Mouse (Mus musculus) small intestine, adult 2 months (tissue): Measurements from ENCODE around the gene Dhh. TPM values are rescaled to one million over a fixed set of nuclear protein-coding genes. Genes with fewer than 3 reads are reported as not detected.

ENCODE experiments used
- H3K27ac ChIP-seq: fragments of 200-500 bp; 2 replicates; pipeline ENCODE4 v1.5.1; 2012; ENCODE audit warnings: low read depth, low read length, control low read depth, inconsistent platforms; ENCODE audit not compliant: insufficient read depth
- H3K27me3 ChIP-seq: fragments of 200-500 bp; 2 replicates; pipeline ENCODE4 v1.6.1; 2012; ENCODE audit warnings: mild to moderate bottlenecking, moderate library complexity, low read length, inconsistent platforms; ENCODE audit not compliant: control insufficient read depth, insufficient read depth
- H3K36me3 ChIP-seq: fragments of 200-500 bp; 2 replicates; pipeline ENCODE4 v1.6.1; 2012; ENCODE audit warnings: mild to moderate bottlenecking, low read length, control low read depth, inconsistent platforms; ENCODE audit not compliant: control insufficient read depth, insufficient read depth
- H3K4me1 ChIP-seq: fragments of 200-500 bp; 2 replicates; pipeline ENCODE4 v1.6.1; 2012; ENCODE audit warnings: low read length, inconsistent platforms, mixed read lengths; ENCODE audit not compliant: control insufficient read depth, insufficient read depth, insufficient read length
- H3K4me3 ChIP-seq: fragments of 200-500 bp; 2 replicates; pipeline ENCODE4 v1.5.1; 2012; ENCODE audit warnings: low read depth, mild to moderate bottlenecking, control low read depth, inconsistent platforms, low read length, moderate library complexity
- CTCF ChIP-seq: fragments of 200-500 bp; IDR thresholded peaks from 2 replicates; pipeline ENCODE4 v1.5.1; 2012; ENCODE audit warnings: low read depth, mild to moderate bottlenecking, control low read depth, inconsistent platforms, low read length, moderate library complexity, mixed read lengths; ENCODE audit not compliant: insufficient replicate concordance, insufficient read length; ENCODE audit errors: extremely low read depth
- POLR2A ChIP-seq: fragments of 200-500 bp; IDR thresholded peaks from 2 replicates; pipeline ENCODE4 v1.6.1; 2012; ENCODE audit warnings: low read depth, mild to moderate bottlenecking, control low read depth, inconsistent platforms, low read length, moderate library complexity
- WGBS: fragments of 180-500 bp; shearing (Covaris S2); methylation state at CpG from one replicate; pipeline ENCODE4 v1.1.7; 2018; 5-methylcytosine and 5-hydroxymethylcytosine counted together
- polyA plus RNA-seq: library from polyadenylated mRNA; depleted of rRNA; stranded (reverse); fragments of >200 nt; gene quantifications from 2 replicates; pipeline ENCODE4 v1.2.3, GENCODE M21; 2012

The Dhh gene
- polyA plus RNA-seq, 1 experiment, result 0.55 TPM

DNA sequence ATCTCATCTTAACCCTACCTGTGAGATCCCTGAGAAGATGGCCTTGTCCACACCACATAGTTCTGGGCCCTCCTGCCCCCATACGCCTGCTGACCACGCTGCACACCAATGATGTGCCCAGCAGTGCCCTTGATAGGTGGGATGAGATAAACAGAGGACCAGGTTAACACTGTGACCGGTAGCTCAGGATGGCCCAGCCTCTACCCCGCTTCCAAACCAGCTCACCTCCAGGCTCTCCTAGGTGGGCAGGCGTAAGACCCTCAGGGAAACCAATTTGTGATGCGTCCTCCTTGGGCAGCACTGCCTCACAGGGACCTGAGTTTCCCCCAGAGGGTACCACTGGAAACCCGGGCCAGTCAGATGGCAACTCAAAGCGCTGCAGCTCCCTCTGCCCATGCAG lies 32.6 kb downstream of the Dhh start:
- no peak for TF ChIP-seq CTCF
- no peak for TF ChIP-seq POLR2A
- Histone ChIP-seq H3K4me1 (peaks cover 11% of the 10 kb centered on the region), H3K36me3 (peaks cover 60% of the 10 kb centered on the region), H3K27me3 (no peaks in the 10 kb centered on the region), H3K27ac (no peak overlapping the region), H3K4me3 (no peak overlapping the region)
- 98% methylated on average over 8 of the region's 8 CpGs for WGBS

DNA sequence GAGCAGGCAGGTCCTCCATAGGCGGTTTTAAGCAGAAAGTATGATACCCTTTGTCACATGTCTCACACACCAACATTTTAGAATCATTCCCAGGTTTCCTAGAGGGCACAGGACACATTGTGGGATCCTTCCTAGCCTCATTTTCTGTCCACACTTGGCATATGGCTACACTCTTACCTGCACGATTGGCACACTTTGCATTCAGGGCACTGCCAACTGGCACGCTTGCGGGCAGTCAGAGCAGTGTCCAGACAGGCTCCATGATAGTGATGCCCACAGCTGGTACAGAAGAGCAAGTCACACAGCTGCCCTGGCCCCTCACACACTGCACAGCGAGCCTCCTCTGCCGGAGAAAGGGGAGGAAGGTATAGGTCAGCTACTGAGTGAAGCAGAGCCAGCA lies 33.4 kb downstream of the Dhh start:
- no peaks in the 10 kb centered on the region for H3K27me3 ChIP-seq
- H3K36me3 ChIP-seq, result peaks cover 68% of the 10 kb centered on the region
- 96% methylated on average over 6 of the region's 6 CpGs for WGBS
- no peak for TF ChIP-seq CTCF
- TF ChIP-seq POLR2A, result no peak
- H3K4me1 ChIP-seq, result peaks cover 11% of the 10 kb centered on the region
- H3K4me3 ChIP-seq, result no peak overlapping the region
- no peak overlapping the region for H3K27ac ChIP-seq

DNA sequence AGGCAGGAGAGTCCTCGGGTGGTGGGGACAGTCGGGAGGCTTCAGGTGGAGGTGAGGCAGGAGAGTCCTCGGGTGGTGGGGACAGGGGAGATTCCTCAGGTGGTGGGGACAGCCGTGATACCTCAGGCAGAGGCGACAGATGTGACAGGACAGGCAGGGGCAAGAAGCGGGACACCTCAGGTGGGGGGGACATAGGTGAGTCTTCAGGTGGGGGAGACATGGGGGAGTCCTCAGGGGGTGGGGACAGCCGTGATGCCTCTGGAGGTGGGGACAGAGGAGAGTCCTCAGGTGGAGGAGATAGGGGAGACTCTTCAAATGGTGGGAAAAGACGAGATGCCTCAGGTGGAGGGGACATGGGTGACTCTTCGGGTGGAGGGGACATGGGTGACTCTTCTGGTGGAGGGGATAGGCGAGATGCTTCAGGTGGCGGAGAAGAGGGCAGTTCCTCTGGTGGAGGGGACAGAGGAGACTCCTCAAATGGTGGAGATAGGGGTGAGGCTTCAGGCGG lies 34.8 kb downstream of the Dhh start:
- no peaks in the 10 kb centered on the region for H3K27me3 ChIP-seq
- no peak overlapping the region for H3K4me3 ChIP-seq
- peaks cover 8% of the 10 kb centered on the region; the same call in 1 of the 2 replicates for H3K4me1 ChIP-seq
- TF ChIP-seq POLR2A, result no peak
- TF ChIP-seq CTCF, result no peak
- 84% methylated on average over 12 of the region's 12 CpGs for WGBS
- H3K36me3 ChIP-seq, result peaks cover 79% of the 10 kb centered on the region
- no peak overlapping the region for H3K27ac ChIP-seq

DNA sequence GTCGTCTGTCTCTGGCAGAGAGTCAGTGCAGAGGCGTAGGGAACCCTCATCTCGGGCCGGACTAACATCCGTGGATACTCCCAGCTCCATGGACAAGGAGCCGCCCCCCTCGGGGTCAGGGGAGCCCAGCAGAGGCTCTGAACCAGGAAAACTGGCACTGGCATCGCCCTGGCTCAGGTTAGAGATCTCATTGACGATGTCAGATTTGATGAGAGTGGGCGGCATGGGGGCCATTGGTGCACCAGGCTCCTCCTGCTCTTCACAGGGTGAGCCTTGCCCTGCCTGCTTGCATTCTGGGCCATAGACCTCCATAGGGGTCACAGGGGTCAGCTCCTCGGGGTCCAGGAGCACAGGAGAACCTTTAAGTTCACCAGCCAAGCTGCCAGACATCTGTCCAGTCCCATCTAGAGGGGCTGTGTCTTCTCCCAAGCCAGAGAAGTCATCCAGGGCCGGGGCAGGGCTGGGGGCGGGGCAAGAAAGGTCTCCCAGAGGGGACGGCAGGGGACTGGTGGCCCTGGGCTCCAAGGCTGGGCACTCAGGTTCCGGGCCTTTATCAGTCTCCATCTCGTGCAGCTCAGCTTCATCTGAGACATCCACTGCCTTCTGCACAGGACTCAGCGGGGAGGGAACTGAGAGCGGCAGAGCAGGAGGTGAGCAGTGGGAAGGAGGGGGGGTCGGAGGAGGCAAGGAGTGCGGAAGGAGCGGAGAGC lies 36.5 kb downstream of the Dhh start:
- TF ChIP-seq POLR2A, result no peak
- TF ChIP-seq CTCF, result no peak
- Histone ChIP-seq H3K36me3 (peaks cover 95% of the 10 kb centered on the region), H3K27ac (no peak overlapping the region), H3K4me1 (no peaks in the 10 kb centered on the region), H3K4me3 (no peak overlapping the region), H3K27me3 (no peaks in the 10 kb centered on the region)
- 87% methylated on average over 21 of the region's 21 CpGs for whole genome bisulfite sequencing

DNA sequence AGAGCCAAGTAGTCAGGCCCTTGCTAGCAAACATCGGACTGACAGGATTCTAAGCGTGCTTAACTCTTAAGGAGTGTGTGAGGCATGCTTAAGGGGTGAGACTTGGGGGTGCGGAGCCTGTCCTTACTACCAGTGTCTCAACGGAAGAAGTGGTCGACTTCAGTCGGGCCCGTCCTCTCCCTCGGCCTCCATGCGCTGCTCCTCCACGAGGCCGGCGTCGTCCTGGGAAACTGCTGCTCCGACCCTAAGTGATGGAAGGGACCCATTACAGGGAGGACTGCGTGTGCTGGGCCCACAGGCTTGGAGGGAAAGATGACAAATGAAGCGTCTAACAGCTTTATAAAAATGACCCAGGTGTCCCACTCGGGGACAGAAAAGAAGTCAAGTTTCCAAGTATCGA lies 37.4 kb downstream of the Dhh start:
- no peaks in the 10 kb centered on the region for H3K4me1 ChIP-seq
- H3K4me3 ChIP-seq, result no peak overlapping the region
- TF ChIP-seq POLR2A (no peak), CTCF (no peak)
- peaks cover 95% of the 10 kb centered on the region for H3K36me3 ChIP-seq
- no peaks in the 10 kb centered on the region for H3K27me3 ChIP-seq
- no peak overlapping the region for H3K27ac ChIP-seq
- WGBS, result 94% methylated on average over 18 of the region's 18 CpGs

DNA sequence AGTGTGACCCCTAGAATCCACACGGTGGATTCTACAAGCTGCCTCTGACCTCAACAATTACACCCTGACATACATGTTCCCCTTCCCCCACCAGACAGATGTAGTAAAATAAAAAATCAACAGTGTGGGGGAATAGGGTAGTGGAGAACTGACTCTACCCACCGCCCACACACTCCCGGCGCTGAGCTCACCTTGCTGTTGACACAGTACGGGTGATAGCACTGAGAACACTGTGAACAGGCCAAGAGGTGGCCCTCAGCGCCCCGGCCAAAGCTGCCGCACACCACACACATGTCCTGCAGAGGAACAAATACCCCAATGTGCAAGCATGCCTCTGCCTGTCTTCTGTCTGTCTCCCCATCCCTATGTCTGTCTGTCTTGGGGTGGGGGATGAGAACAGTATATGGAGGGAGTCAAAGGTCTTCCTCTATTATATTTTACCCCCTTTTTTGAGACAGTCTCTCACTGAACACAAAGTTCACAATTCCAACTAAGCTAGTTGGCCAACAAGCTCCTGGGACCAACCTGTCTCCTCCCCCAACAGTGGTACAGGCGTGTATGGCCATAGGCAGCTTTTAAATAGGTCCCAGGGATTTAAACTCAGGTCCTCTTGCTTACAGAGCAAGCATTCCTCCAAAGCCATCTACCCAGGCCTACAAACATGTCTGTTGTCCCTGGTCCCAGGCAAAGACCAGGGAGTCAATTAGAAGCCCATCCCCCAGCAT lies 38.9 kb downstream of the Dhh start:
- Histone ChIP-seq H3K4me1 (no peaks in the 10 kb centered on the region), H3K27me3 (no peaks in the 10 kb centered on the region), H3K27ac (no peak overlapping the region), H3K4me3 (no peak overlapping the region), H3K36me3 (peaks cover 95% of the 10 kb centered on the region)
- WGBS, result 79% methylated on average over 9 of the region's 9 CpGs
- TF ChIP-seq POLR2A, result no peak
- no peak for TF ChIP-seq CTCF

DNA sequence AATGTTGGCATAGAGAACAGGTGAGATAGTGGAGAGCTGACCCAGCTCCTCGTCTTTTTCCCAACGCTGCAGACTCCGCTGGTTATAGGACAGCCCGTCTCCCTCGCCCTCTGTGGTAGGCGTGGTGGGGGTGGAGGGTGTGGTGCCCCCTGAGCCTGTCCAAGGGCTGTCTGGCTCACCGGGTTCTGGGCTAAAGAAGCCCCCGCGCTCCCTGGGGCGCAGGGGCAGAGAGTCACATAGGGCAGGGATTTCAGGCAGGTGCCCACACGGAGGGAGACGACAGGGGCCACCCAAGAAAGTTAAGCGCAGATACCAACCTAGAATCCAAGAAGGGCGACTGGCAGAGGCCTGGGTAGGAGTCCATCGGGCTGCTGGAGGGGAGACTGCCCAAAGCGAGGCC lies 44.1 kb downstream of the Dhh start:
- no peak overlapping the region for H3K4me3 ChIP-seq
- no peaks in the 10 kb centered on the region for H3K4me1 ChIP-seq
- no peak overlapping the region for H3K27ac ChIP-seq
- H3K27me3 ChIP-seq, result no peaks in the 10 kb centered on the region
- H3K36me3 ChIP-seq, result peaks cover 95% of the 10 kb centered on the region
- TF ChIP-seq CTCF, result no peak
- TF ChIP-seq POLR2A, result no peak
- WGBS, result 81% methylated on average over 16 of the region's 16 CpGs
